Mouse (Mus musculus) urinary bladder, postnatal 14 days (tissue): ENCODE measurements around the gene Napa.
A peak's percentile ranks its signal among the peaks of the same experiment; 100 is the strongest.

Experiments
- DNase-seq: peaks from one replicate; pipeline ENCODE4 v3.0.0; 2021; ENCODE audit warnings: low spot score

The Napa gene

DNA sequence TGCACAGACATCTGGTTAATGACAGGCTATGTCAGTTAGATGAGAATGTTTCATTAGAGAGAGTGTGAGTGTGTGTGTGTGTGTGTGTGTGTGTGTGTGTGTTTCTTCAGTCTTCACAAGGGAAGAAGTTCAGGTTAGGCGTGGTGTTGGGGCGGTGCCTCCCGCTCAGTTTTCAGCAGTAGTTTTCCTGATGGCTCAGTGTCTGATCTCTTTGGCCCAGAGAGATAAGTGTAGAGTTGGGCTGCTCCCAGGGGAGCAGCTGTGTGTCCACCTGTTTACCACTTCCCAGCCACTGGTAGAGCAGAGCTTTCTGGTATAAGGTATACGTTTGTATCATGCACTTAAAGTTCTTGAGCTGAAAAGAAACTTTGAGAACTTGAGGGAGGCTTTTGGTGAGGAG, 1.6 kb downstream of the Napa start:
- DNase-seq: no peak

- DNase-seq: no peak
Measured at GRCm38 (mm10) chr7:16101081-16101480, 2.8 kb downstream of the Napa start.

- DNase-seq: no peak
Measured at GRCm38 (mm10) chr7:16101726-16102475, 3.6 kb downstream of the Napa start.

- DNase-seq: no peak
Measured at GRCm38 (mm10) chr7:16102686-16103226, 4.5 kb downstream of the Napa start.

DNA sequence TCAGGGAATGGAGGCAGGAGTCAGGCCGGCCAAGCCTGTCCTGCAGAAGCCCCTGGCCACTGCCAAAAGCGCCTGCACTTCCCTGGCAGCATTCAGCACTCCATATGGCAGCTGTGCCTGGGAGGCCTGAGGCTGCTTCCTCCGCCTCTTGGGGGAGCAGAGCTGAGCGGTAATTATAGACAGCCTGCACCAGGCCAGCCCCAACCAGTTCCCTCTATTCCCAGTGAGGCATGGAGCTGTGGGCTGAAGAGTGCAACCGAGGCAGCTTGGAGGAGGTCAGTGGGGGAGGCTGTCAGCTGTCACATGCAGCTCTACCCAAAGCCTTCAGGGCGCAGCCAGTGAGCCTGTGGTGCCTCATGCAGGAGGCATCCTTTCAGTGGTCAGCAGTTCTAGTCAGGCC, 5.5 kb downstream of the Napa start:
- no peak for DNase-seq

DNA sequence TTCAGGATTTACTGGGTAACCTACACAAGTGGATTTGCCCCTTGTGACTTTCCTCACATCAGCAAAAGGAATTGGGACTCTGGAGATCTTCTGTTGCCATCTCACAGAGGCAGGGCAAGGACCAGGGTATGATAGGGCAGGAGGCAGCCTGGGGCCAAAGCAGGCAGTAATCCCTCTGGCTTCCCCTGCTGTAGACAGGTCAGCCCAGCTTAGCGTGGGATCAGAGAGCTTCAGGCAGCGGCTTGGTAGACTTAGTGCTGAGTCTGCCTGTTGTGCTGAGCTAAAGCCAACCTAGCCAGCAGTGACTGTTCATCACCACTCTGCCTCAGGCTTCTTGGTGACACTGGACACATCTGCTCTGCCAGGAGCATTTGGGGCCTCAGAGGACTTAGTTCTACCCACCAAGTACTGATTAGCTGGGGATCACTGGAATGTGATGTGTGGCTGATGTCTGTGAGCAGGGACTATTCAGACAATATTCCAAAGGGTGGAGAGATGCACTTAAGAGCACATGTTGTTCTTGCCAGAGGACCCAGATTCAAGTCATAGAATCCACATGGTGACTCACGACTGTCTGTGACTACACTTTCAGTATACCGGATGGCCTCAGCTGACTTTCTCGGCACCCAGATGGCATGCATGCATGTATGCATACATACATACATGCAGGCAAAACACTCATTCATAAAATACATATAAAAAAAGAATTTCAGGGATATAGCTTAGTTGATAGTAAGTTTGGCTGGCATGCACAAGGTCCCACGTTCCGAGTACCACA, 6.5 kb downstream of the Napa start:
- DNase-seq: no peak

GRCm38 (mm10) chr7:16108886-16109542, 10.8 kb downstream of the Napa start:
- no peak for DNase-seq

DNA sequence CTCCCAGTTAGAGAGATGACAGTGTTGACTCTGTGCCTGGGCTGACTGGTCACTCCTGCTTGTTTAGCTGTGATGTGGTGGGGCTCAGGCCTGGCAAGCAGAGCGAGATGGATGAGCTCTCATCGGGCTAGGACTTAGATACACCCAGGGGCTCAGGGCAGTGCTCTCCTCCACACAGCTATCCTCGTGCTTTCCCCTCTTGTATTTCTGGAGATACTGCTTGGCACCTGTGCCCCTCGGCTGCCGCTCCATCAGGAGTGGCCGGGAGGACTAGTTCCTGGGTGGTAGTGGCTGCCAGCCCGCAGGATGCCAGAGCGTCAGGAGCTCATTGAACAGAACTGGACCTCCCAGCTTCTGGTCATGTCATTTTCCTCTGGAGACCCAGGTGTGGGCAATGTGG, 11.9 kb downstream of the Napa start:
- DNase-seq: no peak

GRCm38 (mm10) chr7:16111284-16112090, 13.2 kb downstream of the Napa start:
- DNase-seq: no peak

DNA sequence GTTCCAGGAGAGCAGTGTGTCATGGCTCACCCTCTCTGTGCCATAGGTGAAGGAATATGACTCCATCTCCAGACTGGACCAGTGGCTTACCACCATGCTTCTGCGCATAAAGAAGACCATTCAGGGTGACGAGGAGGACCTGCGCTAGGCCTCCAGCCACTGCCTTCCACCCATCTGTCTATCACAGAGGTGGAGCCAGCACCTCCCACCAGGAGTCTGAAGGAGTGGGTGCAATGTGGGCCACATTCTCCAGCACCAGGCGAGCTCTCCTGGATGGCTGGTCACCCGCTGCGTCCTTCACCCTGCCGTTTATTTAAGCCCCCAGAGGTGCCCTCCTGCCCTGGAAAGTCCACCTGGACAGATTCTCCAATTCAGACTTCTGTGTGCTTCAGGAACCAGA, 18.2 kb downstream of the Napa start:
- DNase-seq: no peak

- no peak for DNase-seq
Measured at GRCm38 (mm10) chr7:16117100-16117499, 18.8 kb downstream of the Napa start.

GRCm38 (mm10) chr7:16119569-16120261, 21.5 kb downstream of the Napa start, which contains the start of gene Kptn:
TSS of gene Kptn (plus strand) at chr7:16119895.
- peak; percentile 88 for DNase-seq

GRCm38 (mm10) chr7:16120262-16120600, 22.0 kb downstream of the Napa start:
- no peak for DNase-seq

DNA sequence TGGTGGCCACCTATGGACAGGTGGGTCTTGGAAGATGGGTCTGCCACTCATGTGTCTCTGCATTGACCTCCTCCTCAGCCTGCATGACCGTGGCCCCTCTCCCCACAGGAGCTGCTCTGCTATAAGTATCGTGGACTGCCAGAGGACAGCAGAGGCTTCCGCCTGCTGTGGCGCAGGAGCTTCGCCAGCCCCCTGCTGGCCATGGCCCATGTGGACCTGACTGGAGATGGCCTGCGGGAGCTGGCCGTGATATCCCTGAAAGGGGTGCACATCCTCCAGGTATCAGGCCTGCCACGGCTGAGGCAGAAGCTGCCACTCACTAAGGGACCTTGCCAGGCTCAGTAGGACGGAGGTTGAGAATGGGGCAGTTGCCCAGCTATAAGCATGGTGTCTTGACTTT, 27.6 kb downstream of the Napa start:
- DNase-seq: no peak

GRCm38 (mm10) chr7:16128344-16128743, 30.1 kb downstream of the Napa start:
- no peak for DNase-seq

GRCm38 (mm10) chr7:16128899-16129298, 30.6 kb downstream of the Napa start:
- DNase-seq: no peak

DNA sequence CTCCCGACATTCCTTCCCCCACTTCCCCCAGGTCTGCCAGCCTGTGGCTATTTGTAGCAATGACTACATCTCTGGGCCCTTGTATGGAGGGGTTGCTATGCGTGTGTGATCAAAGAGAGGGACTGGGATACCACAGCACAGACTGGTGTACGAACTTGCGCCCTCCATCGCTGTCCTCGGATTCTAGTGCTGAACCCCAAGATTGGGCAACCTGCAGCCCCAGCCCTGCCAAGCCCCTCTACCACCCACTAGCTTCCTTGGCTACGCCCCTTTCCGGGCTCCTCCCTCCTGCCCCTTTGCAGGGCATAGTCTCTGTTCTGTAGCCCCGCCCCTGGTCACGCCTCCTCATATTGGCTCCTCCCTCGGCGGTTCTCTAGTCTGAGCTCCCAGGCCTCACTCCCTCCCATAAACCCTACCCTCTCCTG, 31.2 kb downstream of the Napa start, which contains the start of gene Slc8a2:
TSS of gene Slc8a2 (plus strand) at position 406 of the 425 bp plus-strand sequence.
- DNase-seq: peak; percentile 76

GRCm38 (mm10) chr7:16129846-16130691, 31.8 kb downstream of the Napa start:
- DNase-seq: no peak

DNA sequence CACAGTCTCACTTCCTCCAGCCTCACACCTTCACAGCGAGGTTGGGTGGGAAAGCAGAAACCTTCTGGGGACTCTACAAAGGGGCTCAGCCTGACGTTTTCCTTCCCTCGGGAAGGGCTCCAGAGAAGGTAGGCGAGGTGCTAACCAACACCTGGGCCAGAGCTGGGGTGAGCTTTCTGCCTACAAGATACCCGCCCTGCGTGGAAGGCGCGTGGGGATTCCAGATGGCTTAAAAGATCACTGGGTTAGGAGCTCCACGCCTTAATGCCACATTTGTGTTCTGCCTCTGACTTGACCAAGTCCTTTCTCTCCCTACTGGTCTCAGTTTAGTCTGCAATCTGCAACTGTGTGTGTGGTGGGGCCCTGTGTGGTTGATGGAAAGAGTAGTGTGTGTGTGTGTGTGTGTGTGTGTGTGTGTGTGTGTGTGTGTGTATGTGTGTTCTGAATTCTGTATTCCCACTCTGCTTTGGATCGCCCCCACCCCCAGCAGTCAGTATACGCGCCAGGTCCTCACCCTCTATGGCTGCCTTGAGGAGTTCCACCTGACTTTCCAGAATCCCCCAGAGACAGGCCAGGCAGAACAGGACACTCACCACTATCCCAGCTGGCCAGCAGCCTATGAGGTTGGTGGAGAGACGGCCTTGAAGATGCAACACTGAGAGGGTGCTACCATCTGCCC, 32.8 kb downstream of the Napa start:
- DNase-seq: no peak

DNA sequence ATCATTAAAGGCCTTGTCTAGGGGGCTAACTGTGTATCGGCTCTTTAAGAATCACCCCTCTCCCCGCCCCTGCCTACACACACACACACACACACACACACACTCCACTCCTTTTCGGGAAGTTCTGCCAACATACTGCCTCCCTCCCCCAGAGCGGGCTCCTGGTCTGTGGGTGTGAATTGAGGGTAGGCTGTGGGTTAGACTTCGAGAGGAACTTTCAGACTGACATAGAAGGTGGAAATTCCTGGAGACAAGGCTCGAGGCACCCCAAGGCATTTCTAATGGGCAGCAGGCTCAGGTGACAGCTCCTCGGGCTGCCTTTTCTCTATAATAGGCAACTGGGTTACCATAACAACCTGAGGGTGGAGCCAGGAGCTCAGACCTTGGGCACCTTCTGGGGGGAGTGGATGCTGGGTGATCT, 33.9 kb downstream of the Napa start:
- no peak for DNase-seq
